Mouse (Mus musculus) heart, embryonic 12.5 days (tissue): ENCODE measurements at regions not wholly inside any gene's neighbourhood (a gene's known extent, or its start where the extent isn't known, plus 50 kb on each side); places are given as distances from the start of the nearest gene placed in this dataset.

Experiments used
- ATAC-seq: fragments of 200-750 bp; cut with Nextera tagmentation; 2 replicates; pipeline ENCODE4 v1.8.0; 2017; ENCODE audit warnings: moderate TSS enrichment, moderate library complexity; ENCODE audit not compliant: insufficient number of reproducible peaks, low FRiP score
- H3K27ac ChIP-seq: fragments of 300-500 bp; sonication (generic); 2 replicates; pipeline ENCODE4 v1.5.1; 2016; ENCODE audit warnings: mild to moderate bottlenecking, moderate library complexity; ENCODE audit not compliant: poor library complexity, severe bottlenecking
- H3K27me3 ChIP-seq: fragments of 300-500 bp; sonication (generic); replicated peaks from 2 replicates; pipeline ENCODE4 v1.6.1; 2016; ENCODE audit warnings: mild to moderate bottlenecking, moderate library complexity
- H3K36me3 ChIP-seq: fragments of 300-500 bp; sonication (generic); 2 replicates; pipeline ENCODE4 v1.6.1; 2016; ENCODE audit warnings: mild to moderate bottlenecking, moderate library complexity
- H3K4me1 ChIP-seq: fragments of 300-500 bp; sonication (generic); replicated peaks from 2 replicates; pipeline ENCODE4 v1.6.1; 2016; ENCODE audit warnings: mild to moderate bottlenecking
- H3K4me2 ChIP-seq: fragments of 300-500 bp; sonication (generic); 2 replicates; pipeline ENCODE4 v1.6.1; 2016; ENCODE audit warnings: mild to moderate bottlenecking, moderate library complexity
- H3K4me3 ChIP-seq: fragments of 300-500 bp; sonication (generic); 2 replicates; pipeline ENCODE4 v1.5.1; 2016; ENCODE audit warnings: mild to moderate bottlenecking
- H3K9ac ChIP-seq: fragments of 300-500 bp; sonication (generic); 2 replicates; pipeline ENCODE4 v1.6.1; 2016; ENCODE audit warnings: mild to moderate bottlenecking, moderate library complexity
- H3K9me3 ChIP-seq: fragments of 300-500 bp; sonication (generic); replicated peaks from 2 replicates; pipeline ENCODE4 v1.6.1; 2016; ENCODE audit warnings: mild to moderate bottlenecking, moderate library complexity
- WGBS: fragments of 180-500 bp; shearing (Covaris S2); methylation state at CpG from one replicate; pipeline ENCODE4 v1.1.7; 2016; 5-methylcytosine and 5-hydroxymethylcytosine counted together

DNA sequence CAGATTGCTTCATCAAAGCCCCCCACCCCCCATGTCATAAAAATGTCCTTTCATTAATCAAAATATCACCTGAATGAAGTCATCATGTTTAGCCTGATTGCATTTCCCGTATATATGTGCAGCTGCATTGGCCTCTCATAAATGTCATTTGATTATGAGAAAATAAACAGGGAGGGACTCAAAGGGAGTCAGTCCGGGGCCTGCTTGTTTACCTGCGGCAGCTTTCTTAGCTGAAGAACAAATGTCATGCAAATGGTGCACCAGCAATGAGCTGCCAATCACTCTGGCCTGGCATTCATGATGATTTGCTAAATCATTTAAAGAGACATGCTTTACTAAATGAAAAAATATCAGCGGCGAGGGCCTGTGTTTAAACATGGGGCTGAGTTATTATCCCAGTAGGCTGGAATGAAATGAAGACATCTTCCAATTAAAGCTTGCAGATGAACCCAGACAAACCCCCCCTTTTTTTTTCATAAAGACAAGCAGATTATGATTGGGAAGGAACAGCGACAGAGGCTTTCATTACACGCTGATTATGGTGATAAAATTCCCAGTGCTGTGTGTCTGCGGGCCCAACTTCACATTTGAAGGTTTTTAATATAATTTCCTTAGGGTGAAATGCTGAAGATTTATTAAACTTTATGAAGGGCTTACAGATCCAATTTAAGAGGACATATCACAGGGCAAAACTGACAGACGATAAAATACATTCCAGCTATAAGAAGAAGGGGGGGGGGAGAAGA lies 342.5 kb upstream of the Tle4 start:
- no peak overlapping the region for H3K4me2 ChIP-seq
- no peak overlapping the region for H3K27ac ChIP-seq
- ATAC-seq = no peak
- H3K4me3 ChIP-seq = no peak overlapping the region
- H3K9me3 ChIP-seq = no peaks in the 10 kb centered on the region
- H3K9ac ChIP-seq = no peak overlapping the region
- no peaks in the 10 kb centered on the region for H3K4me1 ChIP-seq
- no peaks in the 10 kb centered on the region for H3K36me3 ChIP-seq
- 74% methylated on average over 9 of the region's 9 CpGs for WGBS
- no peaks in the 10 kb centered on the region for H3K27me3 ChIP-seq

DNA sequence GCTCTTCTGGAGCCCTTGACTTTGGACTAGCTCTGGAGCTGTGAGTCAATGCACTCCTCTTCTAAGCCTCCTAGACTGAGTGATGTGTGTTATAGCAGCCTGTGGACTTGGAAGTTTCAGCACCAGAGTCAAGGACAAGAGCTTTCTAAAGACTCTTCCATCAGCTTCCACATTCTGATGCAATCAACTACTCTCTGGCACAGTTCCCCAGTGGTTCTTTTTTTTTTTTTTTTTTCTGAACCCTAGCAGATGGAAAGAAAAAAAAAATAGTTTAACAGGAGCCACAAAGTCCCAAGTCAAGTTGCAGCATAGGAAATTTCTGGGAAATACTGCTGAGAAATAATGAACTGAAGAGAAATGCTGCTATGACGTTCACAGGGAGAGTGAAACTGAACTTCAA lies 324.4 kb upstream of the Tle4 start:
- Histone ChIP-seq H3K9me3 (no peaks in the 10 kb centered on the region), H3K36me3 (no peaks in the 10 kb centered on the region), H3K4me2 (no peak overlapping the region), H3K27ac (no peak overlapping the region), H3K4me1 (no peaks in the 10 kb centered on the region), H3K9ac (no peak overlapping the region), H3K27me3 (no peaks in the 10 kb centered on the region), H3K4me3 (no peak overlapping the region)
- 76% methylated on average over 1 of the region's 1 CpGs for WGBS
- ATAC-seq = no peak

DNA sequence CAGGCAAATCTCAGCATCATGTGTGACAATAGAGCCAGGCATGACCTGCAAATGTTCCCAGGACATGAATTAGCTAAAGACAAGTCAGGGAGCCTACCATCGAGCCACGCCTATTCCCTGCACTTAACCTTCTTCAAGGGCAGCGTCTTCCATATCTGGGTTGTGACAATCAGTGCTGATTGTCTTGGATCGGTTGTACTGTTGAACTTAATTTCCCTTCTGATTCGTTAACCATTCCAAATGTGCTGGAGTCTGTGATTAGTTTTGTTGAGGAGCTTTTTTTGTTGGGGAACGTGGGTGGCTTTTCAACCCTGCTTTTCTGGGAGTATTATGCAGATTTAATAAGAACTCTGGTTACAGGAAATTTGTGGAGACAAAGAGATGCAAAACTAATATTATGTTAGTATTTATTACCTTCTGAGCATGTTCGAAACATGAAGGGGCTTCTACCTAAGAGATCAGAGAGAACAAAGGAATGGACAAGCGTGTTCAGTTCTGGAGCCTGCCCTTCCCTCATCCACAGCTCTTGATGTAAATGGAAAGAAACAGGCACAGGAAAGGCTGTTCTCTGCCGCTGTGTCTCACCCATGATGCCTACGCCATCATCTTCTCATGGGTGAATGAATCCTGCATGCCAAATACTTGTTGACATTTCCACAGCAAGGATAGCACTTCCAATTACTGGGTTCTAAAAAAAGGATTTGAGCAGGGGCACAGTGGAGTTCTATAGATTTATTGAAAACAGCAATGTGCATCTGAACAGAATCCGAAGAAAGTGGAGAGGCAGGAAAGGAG lies 313.4 kb upstream of the Tle4 start:
- Histone ChIP-seq H3K9me3 (no peaks in the 10 kb centered on the region), H3K36me3 (no peaks in the 10 kb centered on the region), H3K4me3 (no peak overlapping the region), H3K27ac (no peak overlapping the region), H3K27me3 (no peaks in the 10 kb centered on the region), H3K4me1 (no peaks in the 10 kb centered on the region), H3K9ac (no peak overlapping the region), H3K4me2 (no peak overlapping the region)
- ATAC-seq = no peak
- 80% methylated on average over 11 of the region's 11 CpGs for WGBS

DNA sequence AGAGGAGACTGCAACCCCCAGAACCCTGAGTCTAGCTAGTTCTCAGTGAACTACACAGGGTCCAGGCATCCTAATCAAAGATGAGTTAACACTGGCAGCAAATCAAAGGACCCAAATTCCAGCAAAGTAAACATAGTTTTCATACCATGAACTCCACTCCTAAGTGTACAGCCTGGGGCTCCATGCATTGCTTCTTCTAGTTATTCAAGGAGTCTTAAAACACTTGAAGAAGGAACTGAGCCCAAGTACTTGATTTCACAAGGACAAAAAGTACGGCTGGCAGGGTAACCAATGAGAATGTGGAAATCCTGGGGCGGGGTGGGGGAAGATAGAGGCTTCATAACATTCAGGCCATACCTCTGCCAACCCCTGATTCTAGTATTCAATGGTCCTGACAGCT lies 297.0 kb upstream of the Tle4 start:
- H3K27me3 ChIP-seq = peaks cover 14% of the 10 kb centered on the region
- peaks cover 12% of the 10 kb centered on the region for H3K4me1 ChIP-seq
- H3K9me3 ChIP-seq = no peaks in the 10 kb centered on the region
- 82% methylated on average over 2 of the region's 2 CpGs for WGBS
- H3K36me3 ChIP-seq = no peaks in the 10 kb centered on the region
- no peak for ATAC-seq
- H3K4me2 ChIP-seq = no peak overlapping the region
- H3K27ac ChIP-seq = no peak overlapping the region
- H3K9ac ChIP-seq = no peak overlapping the region
- no peak overlapping the region for H3K4me3 ChIP-seq

DNA sequence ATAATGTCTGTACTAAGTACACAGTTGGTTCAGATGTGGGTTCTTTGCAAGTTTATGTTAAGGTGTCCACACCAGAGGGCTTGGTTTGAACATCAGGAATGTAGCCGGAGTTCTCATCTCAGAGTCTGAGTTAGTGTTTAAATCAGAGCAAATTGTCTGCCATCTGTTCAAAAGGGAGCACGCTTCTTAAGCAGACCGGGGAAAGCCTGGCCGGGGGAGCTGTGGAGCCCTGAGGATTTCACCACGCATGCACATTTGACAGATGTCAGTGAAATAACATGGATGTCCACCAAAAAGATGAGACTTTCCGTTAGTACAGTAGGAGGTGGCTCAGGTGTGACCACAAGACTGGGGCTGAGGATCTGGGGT lies 294.5 kb upstream of the Tle4 start:
- Histone ChIP-seq H3K9me3 (no peaks in the 10 kb centered on the region), H3K4me2 (no peak overlapping the region), H3K9ac (no peak overlapping the region), H3K4me3 (no peak overlapping the region), H3K27ac (no peak overlapping the region), H3K4me1 (peaks cover 16% of the 10 kb centered on the region), H3K27me3 (peaks cover 30% of the 10 kb centered on the region), H3K36me3 (no peaks in the 10 kb centered on the region)
- 78% methylated on average over 6 of the region's 6 CpGs for WGBS
- ATAC-seq = no peak

DNA sequence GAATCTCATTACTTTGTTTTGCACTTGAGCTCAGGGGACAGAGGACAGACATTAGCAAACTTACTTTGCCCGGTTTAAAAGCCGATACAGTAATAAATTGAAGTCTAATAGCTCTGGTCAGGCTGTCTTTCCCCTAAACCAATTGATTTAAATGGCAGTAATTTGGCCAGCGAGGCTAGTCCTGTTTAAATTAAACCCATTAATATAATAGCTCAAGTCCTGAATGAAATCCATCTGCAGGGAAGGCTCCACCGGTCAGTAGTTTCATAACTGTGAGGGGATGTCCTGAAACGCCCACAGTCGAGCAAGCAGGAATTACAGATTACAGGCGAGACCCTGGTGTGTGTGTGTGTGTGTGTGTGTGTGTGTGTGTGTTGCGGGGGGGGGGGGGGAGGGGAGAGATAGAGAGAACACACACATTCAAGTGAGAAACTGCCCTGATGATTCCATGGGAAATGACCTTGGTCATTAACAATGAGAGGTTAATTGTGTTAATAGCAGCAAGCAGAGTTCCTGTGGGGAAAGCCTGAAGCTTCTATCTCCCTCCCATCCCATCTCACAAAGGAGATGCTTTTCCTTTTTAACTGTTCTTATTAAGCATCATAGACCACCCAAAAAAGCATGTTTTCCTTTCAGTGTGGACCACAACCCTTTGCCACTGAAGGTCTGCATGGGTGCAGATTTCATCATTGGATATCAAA lies 294.0 kb upstream of the Tle4 start:
- H3K27me3 ChIP-seq = peaks cover 30% of the 10 kb centered on the region
- H3K4me3 ChIP-seq = no peak overlapping the region
- H3K36me3 ChIP-seq = no peaks in the 10 kb centered on the region
- peak overlapping the region; percentile 29; the same call in 1 of the 2 replicates for H3K4me2 ChIP-seq
- 49% methylated on average over 7 of the region's 8 CpGs for WGBS
- no peaks in the 10 kb centered on the region for H3K9me3 ChIP-seq
- no peak overlapping the region for H3K27ac ChIP-seq
- H3K9ac ChIP-seq = no peak overlapping the region
- no peak for ATAC-seq
- H3K4me1 ChIP-seq = peaks cover 16% of the 10 kb centered on the region

DNA sequence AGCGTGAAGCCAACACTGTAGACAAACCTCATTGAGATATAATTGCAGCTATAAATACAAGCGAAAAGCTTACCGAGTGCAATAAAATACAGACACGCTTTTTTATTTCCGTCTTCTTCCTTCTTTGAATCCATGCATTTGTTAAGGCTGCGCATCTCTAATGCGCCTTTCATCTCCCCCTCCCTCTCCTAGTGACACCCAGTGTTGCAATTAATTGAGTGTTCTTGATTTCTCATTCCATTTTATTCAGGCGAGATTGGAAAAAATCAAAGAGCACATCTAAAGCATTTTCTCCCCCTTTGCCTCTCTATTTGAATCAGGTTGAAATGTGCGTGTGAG lies 293.2 kb upstream of the Tle4 start:
- Histone ChIP-seq H3K36me3 (no peaks in the 10 kb centered on the region), H3K4me3 (peak overlapping the region; percentile 43), H3K4me2 (peak overlapping the region; percentile 80), H3K9ac (peak overlapping the region; percentile 54), H3K27ac (no peak overlapping the region), H3K9me3 (no peaks in the 10 kb centered on the region), H3K4me1 (peaks cover 16% of the 10 kb centered on the region), H3K27me3 (peaks cover 36% of the 10 kb centered on the region)
- ATAC-seq = no peak
- 7% methylated on average over 9 of the region's 9 CpGs for WGBS

DNA sequence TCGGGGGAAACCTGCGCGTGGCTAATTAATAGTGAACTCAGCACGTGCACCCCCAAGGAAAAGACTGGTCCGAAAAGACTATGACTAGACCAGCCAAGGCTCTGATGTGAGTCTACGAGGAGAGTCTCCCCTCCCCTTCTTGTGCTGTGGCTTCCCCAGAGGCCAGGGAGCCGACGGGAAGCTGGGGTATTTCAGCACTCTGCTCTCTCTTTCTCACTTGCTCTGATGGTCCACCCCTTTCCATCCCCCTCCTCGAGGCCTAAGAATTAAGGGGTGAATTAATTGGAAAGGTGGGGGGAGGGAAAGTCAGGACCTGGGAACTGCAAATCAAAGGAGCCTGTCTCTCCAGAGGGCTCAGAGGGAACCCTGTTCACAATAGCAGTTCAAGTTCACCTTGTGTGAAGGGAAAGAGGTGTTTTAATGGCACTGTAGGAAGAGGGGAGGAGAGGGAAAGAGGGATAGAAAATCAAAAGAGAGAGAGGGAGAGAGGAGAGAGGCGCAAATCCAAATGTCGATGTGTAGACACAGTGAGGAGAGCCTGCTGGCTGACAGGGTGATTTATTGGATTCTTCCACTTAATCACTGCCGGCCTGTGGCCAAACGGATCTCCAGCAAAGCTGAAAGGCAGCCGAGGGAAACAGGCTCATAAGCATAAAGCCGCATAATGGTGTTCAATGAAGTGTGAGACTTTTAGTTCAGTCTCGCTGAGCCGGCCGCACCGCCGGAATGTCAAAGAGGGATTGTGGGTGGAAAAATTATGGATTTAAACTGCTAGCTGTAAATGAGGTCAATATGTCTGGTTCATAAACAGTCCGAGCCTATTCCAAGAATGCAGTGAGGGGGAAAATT lies 292.6 kb upstream of the Tle4 start:
- no peak overlapping the region for H3K27ac ChIP-seq
- H3K9me3 ChIP-seq = no peaks in the 10 kb centered on the region
- peaks cover 38% of the 10 kb centered on the region for H3K27me3 ChIP-seq
- no peak; the same call in 1 of the 2 replicates for ATAC-seq
- H3K4me1 ChIP-seq = peaks cover 16% of the 10 kb centered on the region
- H3K9ac ChIP-seq = peak overlapping the region; percentile 54
- 2% methylated on average over 21 of the region's 21 CpGs for WGBS
- no peaks in the 10 kb centered on the region for H3K36me3 ChIP-seq
- H3K4me3 ChIP-seq = peak overlapping the region; percentile 43
- peak overlapping the region; percentile 80 for H3K4me2 ChIP-seq

DNA sequence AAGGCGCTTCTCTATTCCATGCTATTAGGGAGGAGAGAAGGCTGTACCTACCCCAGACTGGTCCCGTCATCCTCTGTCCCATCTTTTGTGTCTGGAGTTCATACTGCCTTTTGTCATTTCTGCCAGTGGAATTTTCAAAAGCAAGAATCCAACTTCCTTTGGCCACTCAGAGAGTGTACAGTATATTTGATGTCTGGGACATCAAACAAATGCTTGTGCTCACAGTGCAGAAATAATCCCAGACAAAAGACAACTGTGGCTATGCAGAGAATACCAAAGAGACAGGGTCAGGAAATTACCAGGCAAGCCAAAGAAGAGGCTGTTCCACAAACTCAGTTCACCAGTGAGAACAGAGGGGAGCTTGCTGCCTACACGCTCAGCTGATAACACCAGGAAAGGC lies 291.9 kb upstream of the Tle4 start:
- Histone ChIP-seq H3K9ac (no peak overlapping the region), H3K4me1 (peaks cover 16% of the 10 kb centered on the region), H3K9me3 (no peaks in the 10 kb centered on the region), H3K4me2 (peak overlapping the region; percentile 80), H3K27me3 (peaks cover 38% of the 10 kb centered on the region), H3K27ac (no peak overlapping the region), H3K4me3 (no peak overlapping the region), H3K36me3 (no peaks in the 10 kb centered on the region)
- WGBS = 62% methylated on average over 3 of the region's 3 CpGs
- ATAC-seq = no peak

DNA sequence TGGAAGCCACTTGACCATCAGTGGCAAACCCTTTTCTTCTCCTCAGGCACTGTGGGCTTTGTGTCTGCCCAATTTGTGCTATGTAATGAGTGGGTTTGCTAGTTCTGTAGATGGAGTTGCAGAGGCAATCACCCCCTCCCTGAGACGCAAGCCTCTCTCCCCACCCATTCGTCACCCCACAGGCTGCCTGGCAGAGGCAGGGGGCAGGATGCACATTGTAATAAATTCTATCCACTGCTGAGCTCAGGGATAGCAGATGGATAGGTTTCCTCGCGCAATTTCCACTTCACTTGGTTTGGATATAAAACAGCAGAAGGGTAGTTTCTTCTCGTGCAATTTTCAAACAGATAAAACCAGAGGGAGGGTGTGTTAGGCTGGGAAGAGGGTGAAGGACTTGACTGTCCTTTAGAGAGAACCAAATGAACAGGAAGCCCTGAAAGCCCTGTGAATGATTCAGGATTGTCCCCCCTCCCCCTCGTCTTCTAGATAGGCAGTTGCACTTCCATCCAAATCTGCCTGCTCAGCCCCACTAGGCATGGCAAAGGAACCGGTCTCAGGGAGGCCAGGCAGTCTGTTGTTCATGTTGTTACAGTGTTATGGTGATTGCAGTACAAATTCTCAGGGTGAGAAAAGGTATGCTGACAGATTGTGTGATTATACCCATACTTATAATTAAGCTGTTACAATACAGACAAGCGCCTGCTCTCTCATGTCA lies 286.0 kb upstream of the Tle4 start:
- 44% methylated on average over 8 of the region's 8 CpGs for WGBS
- Histone ChIP-seq H3K27ac (no peak overlapping the region), H3K4me1 (peaks cover 12% of the 10 kb centered on the region), H3K9ac (no peak overlapping the region), H3K4me2 (no peak overlapping the region), H3K27me3 (peaks cover 25% of the 10 kb centered on the region), H3K9me3 (no peaks in the 10 kb centered on the region), H3K4me3 (no peak overlapping the region), H3K36me3 (no peaks in the 10 kb centered on the region)
- no peak for ATAC-seq
